Mouse (Mus musculus): ENCODE measurements at regions not wholly inside any gene's neighbourhood (a gene's known extent, or its start where the extent isn't known, plus 50 kb on each side); places are given as distances from the start of the nearest gene placed in this dataset.

DNA sequence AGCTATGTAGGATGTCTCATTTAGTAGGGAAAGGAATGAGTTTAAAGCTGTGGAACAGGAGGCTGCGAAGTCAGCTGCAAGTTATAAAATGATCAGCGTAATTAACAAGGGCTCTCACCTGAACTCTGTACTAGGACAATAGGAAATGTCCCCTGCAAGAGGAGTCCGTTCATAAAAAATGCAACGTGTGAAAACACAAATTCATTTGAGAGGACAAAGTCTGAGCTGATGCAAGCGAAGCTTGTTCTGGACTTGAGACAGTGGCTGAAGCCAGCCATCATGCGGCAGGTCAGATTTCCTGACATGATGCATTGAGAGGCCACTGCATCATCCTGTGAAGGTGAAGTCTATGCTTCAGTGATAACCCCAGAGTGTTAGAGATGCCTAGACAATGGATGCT, 232.5 kb downstream of the Dad1 start:
- TF ChIP-seq CTCF (IDR thresholded peaks at IDR 0.05; ENCODE audit: low read depth) (no peak), EP300 (IDR thresholded peaks at IDR 0.05; ENCODE audit: low read depth) (no peak)

Measured in heart, postnatal 0 days (tissue).